Mouse (Mus musculus) regulatory T cell (primary cell): ENCODE measurements around the gene Ppp1r12a.

Experiments used
- in situ Hi-C: fragments of 300-600 bp; cut with MboI, MseI; formaldehyde crosslinking; loops from one replicate; pipeline ENCODE4 v1.15.1; 2025; ENCODE audit warnings: high pct_unique_total_duplicates

Gene Ppp1r12a

DNA sequence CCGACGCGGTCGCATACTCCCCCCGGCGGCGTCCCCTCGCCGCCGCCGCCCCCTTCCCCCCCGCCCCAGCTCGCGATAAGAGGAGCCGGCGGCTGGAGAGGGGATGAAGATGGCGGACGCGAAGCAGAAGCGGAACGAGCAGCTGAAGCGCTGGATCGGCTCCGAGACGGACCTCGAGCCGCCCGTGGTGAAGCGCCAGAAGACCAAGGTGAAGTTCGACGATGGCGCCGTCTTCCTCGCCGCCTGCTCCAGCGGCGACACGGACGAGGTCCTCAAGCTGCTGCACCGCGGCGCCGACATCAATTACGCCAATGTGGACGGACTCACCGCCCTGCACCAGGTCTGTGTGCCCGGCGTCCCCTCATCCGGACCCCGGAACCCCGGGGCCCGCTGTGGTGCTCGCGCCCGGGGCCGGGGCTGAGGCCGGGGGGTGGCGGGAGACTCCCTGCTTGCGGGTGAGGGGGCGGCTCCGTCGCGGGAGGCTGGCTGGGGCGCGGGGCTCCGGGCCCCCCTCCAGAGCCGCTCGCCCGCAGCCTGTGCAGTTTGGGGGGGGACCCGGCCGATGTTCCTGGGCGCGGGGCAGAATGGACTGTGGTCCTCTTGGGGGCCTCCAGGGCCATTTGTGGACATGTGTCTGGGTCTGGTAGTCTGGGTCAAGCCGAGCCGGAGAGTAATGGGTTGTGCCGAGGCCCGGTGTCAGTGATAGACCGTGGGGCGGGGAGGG lies 466 bp downstream of the Ppp1r12a start:
- in situ Hi-C loops = no loop called here

DNA sequence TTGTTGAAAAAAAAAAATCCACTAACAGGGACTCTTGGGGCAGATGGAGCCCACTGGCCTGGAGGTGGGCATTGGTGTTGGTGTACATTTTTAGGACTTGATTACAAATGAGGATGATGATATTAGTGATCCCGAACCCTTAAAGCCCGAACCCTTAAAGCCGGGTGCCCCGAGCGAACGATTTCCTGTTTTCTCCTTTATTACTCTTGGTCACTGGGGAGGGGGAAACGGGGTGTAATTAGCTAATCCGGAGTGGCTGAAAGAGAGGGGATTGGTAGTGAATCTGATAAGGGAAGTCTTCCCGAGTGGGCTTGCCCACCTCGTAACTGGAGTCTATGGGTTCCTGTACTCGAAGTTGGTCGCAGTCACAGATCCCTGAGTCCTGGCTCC lies 1.0 kb downstream of the Ppp1r12a start:
- in situ Hi-C loops = no loop called here

DNA sequence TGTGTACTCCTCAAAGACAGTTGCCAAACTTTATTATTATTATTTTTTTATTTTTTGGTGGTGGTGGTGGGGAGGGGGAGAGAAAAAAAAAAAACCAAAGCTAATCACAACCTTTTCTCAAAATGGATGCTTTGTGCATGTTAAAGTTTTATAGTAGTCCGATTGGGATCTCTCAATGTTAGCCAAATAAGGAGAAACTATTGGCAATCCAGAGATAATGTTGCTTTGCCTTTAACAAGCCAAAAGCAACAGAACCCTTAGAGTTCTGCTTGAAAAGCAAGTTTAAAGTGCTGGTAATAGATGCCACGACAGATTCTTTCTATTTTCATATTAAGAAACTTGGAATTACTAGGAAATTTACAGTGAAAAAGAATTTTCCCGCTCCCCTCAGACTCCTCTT lies 1.5 kb downstream of the Ppp1r12a start:
- in situ Hi-C loops = no loop called here

DNA sequence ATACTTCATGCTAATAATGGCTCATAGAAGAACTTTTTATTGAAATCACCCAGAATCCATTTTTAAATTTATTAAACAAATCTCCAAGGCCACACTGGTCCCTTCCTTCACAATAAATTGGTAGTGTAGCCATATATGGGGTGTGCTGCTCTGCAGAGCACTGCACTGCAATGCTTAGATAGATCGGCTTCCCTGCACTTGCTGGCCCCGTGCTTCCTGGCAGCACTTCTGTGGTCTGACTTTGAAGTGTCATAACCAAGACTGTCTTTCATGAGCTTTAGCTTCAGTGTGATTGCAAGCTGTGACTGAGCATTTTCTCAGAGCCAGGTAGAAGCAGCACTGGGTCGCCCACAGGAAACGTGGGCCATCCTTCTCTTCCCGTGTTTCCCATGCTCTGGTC lies 5.8 kb downstream of the Ppp1r12a start:
- in situ Hi-C loops = no loop called here

DNA sequence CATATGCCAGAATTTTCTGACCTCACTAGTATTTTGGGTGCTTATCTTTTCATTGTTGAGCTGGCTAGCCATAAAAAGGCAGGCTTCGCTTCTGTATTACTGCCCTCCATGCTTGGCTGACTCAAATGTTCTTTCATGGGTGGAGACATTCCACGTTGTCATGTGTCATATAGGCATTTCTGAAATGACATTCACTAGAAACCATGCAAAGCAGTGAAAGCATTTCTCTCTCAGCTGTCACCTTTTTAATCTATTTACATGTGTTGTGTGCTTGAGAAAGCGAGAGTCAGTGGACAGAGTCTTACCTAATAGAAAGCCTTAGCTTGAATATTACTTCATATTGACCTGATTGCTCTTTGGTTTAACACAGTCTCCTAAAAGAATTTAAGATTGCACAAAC lies 8.8 kb downstream of the Ppp1r12a start:
- in situ Hi-C loops = no loop called here

DNA sequence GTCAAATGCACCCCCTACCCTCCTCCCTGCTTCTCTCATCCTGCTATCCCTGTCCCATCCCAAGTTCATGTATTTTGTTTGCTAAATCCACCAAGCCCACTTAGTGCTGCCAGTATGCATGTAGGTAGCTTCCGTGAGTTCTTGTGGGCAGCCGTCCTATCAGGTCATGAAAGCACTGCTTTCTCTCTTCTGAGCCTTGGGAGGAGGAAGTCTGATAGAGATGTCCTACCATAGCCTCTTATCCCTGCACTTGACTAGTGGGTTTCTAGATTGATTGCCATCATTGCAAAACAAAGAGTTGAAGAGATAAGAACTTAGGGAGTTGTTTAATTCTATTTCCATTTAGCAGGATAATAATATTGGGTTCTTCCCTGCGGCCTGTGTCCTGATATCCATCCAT lies 9.6 kb downstream of the Ppp1r12a start:
- in situ Hi-C loops = no loop called here

DNA sequence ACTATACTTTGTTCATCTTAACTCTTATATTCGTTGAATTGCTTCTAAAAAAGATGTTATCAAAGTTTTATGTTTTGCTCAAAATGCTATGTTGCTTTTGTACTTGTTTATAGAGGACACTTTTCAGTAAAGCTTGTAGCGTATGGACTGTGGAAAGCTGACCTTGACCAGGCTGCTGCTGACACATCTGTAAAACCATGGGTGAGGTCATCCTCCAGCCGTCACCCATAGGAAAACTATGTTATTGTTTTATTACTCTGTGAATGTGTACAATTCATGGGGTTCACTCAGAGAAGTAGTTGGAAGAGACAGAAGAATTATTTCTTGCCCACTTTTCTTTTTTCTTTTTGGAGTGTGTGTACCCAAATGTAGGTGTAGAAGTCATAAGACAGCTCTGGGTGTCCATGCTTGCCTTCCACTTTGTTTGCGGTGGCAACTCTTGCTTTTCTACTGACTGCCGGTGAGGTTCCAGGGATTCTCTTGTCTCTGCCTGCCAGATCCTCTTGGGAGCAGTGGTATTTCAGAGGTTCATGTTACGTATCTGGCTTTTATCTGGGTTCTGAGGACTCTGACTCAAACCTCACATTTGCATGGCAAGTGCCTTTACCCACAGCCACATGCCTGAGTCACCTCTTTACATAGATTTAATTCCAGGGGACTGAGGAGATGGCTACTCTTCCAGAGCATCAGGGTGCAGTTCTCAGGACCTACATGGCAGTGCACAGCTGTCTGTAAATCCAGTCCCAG lies 11.0 kb downstream of the Ppp1r12a start:
- in situ Hi-C loops = no loop called here

DNA sequence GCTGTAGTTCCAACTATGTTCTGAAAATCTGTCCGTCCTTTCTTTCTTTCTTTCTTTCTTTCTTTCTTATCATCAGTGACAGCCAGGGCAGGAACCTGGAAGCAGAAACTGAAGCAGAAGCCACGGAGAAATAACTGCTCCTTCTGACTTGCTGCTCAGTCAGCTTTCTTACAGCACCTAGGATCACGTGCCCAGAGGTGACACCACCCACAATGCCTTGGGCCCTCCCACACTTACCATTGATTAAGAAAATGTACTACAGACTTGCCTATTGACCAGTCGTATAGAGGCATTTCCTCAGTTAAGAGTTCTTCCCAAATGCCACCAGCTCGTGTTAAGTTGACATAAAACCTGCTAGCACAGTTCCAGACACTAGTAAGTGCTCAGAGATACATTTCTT lies 12.1 kb downstream of the Ppp1r12a start:
- in situ Hi-C loops = no loop called here

DNA sequence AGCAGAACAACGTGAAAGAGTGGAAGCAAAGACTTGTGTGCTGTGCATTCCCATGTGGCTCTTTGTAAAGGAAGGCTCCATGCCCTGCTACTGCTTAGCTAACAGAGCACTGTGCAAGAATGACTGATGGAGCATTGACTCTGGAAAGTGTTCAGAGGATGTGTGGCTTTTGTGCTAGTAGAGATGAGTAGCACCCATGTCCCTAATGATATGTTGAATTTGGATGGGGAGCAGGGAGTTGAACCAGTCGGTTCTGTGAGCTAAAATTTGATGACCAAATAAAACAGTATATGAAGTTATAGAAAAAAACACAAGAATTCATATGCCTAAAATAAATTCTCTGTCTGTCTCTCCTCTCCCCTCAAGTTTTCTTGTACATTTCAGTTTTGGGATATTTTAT lies 13.9 kb downstream of the Ppp1r12a start:
- in situ Hi-C loops = no loop called here

DNA sequence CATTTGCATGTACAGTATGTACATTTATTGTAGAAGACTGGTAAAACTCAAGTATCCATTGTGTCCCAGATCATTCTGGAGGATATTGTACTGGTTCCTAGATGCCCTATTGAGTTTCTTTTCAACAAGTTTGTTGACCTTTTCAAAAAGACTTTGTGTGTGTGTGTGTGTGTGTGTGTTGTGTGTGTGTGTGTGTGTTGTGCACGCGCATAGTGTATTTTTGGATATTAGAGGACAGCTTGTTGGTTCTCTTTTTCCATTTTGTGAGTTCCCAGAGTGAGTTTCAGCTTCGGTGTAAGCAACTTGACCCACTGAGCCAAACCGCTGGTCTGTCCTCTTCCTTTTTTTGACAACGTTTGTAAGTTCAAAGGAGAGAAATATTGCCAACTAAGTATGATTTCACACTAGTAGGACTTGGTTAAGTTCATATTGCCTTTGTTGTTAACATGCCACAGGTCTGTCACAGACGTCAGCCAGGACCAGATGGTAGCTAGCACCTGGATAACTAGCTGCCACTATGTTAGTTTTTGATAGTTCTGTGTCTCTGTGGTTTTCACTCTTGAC lies 16.4 kb downstream of the Ppp1r12a start:
- in situ Hi-C loops = no loop called here

DNA sequence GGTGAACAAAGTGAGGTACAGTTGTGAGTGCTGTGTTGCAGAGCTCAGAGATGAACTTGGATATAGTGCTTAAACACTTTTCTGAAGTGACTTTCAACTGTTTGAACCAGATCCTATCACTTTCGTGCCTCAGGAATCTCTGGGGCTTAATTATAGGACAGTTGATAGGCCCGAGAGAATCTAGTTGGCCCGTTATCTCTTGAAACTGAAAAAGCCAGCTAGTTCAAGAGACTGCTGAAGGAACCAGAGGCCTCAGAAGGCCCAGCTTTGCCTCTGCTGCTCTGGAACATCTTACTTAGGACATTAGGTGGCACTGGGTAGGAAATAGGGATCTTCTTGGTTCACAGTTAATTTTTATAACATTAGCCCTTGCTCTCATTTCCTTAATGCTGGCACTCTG lies 17.4 kb downstream of the Ppp1r12a start:
- in situ Hi-C loops = no loop called here

DNA sequence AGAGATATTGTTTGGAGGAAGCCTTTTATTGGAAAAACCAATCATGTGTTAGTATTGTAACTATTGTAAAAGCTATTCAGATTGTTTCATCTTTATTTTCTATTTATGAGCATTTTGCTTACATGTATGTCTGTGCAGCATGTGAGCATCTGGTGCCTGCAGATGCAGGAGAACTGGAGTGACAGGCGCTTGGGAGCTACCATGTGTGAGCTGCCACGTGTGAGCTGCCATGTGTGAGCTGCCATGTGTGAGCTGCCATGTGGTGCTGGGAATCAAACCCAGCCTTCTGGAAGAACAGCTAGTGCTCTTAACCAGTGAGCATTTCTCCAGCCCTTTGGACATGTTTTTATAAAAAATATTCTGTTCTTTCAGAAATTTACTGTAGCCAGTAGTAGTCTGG lies 18.3 kb downstream of the Ppp1r12a start:
- in situ Hi-C loops = no loop called here

DNA sequence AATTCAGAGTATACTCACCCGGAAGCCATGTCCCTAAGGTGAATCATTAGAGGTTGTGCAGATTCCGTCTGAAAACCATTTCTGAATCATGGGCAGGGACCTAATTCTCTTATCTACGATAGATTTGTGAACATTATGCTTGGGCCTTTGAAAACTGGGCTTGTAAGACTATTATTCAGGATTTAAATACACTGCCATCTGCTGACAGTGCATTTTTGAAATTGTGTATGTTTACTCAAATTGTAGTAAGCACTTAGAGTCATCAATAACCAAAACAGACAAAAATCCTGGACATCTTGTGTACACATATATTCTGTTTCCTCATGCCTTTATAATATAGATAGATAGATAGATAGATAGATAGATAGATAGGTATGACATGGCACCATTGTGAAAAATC lies 19.9 kb downstream of the Ppp1r12a start:
- in situ Hi-C loops = no loop called here

DNA sequence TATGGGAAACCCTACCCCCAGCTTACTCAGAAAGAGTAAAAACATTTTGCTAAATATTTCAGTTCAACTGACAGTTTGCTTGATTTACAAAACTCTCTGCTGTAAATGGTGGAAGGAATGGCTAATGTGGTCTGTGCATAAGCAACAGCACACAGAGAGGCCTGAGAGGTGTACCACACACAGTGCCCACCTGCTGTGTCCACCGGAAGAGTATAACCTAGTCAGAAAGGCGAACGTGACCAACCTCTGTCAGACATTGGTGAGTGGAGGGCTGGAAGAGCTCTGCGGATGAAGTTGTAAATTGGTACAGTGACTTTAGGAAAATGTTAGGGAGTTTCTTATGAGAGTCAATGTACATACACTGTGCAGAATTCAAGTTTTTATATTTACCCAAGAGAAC lies 20.4 kb downstream of the Ppp1r12a start:
- in situ Hi-C loops = no loop called here

DNA sequence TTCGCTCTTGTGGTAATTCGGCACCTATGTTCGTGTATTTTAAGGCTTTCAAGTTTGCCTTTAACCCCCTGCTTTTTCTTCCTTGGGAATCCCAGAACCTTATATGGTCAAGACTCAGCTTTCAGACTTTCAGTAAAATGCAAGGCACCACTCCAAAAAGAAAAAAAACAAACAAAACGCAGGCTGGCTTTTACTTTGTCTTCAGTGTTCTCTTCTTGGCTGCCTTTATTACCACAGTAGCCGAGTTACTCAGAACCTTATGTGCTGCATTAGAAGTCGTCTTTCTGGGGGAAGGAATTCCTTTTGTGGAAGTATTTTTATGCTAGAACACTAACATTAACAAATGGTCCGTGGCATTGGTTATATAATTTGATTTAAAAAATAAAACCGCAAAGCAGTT lies 22.8 kb downstream of the Ppp1r12a start:
- in situ Hi-C loops = no loop called here

DNA sequence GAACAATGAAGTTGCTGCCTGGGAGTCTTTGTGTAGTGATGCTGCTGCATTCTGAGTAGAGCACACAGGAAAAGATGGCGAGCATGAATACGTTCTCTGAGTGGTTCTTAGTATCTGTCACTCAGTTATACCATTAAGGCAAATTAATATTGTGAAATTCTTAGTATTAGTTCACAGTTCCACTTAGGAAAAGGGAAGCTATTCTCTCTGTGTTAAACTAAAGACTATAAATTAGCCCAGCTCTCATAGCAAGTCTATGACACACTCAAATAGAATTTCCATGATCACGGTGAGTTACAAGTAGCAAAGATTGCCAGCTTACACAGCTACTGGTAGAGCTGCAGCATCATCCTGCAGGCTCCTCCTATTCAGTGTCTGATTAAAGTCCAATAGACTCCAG lies 23.3 kb downstream of the Ppp1r12a start:
- in situ Hi-C loops = no loop called here

DNA sequence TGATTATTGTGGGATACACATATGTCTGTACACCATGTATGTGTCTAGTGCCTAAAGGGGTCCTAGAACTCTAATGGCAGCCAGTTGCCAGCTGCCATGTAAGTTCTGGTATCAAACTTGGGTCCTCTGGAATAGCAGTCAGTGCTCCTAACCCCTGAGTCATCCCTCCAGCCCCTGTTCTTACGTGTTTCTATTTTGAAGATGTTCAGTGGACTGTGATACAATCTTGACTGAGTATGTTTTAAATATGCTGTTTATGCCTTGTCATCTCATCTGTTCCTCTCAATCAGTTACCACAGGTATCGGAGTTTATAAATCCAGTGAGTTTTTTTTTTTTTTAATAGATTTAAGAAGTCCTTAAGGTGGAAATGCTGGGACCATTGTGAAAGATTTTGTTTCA lies 27.3 kb downstream of the Ppp1r12a start:
- in situ Hi-C loops = no loop called here

DNA sequence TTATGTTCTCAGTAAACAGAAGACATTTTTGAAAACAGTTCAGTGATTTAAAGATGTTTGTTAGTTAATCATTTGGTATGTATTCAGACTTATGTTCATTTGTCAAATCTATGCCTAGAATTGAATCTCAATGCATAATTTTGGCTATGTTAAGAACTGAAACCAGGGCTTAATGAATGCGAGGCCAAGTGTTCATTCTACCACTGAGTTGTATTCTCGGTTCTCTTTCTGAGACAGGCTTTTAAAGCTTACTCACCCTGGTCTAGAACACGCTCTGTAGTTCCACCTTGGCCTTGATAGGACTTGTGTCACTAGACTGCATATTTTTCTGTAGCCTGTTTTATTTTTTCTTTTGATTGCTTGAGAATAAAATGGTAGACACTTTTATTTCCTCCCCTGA lies 28.0 kb downstream of the Ppp1r12a start:
- in situ Hi-C loops = no loop called here

DNA sequence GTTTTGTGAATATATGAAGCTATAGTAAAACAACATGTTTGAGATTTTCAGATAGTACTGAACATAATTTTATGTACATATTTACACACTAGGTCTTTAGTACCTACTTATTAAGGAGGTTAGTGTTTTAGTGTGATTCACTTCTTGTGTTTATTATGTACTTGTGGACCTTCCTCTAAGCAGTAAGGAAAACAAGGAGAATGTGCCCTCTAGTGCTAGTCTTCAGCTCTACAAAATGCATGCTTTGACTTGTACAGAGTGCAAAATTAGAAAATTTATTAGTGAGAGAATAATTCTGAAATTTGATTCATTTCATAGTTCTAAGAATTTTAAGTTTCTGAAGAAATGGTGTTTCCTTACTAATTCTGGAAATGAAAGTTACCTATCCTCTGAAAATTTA lies 28.6 kb downstream of the Ppp1r12a start:
- in situ Hi-C loops = no loop called here

DNA sequence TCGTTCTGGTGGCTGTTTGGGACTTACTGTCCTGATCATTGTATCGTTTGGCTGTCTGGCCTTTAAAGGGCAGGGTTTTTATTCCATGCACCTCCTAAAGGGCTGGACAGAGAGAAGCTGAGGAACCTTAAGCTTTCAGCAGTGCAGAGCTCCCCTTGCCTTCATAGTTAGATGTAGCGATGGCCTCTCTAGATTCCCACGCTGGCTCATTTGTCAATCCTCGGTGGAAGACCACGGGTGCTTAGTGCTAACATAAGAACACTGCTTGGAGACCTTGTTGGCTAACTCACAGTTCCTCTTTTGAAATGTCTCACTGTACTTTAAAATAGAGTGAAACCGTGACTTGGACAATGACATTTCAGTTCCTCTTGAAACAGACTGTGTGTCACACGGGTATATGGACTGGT lies 29.4 kb downstream of the Ppp1r12a start:
- in situ Hi-C loops = no loop called here

DNA sequence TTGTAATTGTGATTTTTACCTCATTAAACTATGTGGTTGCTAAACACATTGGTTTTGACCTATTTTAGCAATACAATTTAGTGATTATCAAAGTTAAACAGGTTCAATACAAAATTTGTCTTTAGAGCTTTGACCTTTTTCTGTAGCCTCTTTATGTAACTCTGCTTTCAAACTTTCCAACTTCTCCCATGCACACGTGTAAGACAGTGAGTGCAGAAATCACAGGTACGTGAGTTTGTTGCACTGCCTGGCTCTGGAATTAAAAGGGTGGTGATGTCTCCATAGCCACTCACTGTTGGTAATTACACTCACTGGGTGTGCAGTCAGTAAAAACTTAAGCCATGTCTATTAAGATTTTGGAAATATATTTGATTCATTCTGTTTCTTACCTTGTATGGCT lies 30.3 kb downstream of the Ppp1r12a start:
- in situ Hi-C loops = no loop called here

DNA sequence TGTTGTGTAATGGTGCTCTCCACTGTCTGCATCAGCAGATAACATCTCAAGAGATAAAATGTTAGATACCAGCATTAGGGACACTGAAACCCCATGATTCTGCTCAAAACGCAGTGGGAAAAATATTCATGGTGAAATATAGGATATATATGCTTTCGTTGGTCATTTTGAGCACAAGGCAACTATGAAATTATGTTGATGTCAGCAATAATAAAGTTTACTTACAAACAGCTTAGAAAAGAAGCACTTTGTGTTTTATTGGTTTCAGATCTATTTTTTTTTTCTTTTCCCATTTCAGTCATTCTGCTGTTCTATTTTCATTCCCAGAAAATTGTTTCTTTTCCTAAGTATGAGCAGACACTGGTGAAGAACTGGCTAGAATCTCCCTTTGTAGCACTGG lies 34.1 kb downstream of the Ppp1r12a start:
- in situ Hi-C loops = no loop called here

DNA sequence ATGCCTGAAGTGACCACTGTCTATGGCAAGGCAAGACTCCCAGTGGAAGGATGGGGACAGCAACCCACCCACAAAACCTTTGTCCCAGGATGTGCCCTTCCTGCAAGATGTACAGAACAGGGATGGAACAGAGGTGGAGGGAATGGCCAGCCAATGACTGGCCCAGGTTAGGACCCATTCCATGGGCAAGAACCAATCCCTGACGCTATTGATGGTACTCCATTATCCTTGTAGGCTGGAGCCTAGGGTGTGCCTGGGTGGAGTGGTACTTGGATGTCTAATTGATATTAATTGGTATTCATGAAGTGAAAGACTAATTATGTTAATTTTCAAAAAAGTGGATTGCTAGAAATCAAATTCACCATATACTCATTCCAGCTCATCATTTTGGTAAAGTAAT lies 35.5 kb downstream of the Ppp1r12a start:
- in situ Hi-C loops = no loop called here
